Mouse (Mus musculus): ENCODE measurements around the gene Rplp2. TPM values are rescaled to one million over a fixed set of nuclear protein-coding genes. Genes with fewer than 3 reads are reported as not detected.

The Rplp2 gene
- polyA plus RNA-seq, 1 experiment from 2014 or later: 1,341 TPM

DNA sequence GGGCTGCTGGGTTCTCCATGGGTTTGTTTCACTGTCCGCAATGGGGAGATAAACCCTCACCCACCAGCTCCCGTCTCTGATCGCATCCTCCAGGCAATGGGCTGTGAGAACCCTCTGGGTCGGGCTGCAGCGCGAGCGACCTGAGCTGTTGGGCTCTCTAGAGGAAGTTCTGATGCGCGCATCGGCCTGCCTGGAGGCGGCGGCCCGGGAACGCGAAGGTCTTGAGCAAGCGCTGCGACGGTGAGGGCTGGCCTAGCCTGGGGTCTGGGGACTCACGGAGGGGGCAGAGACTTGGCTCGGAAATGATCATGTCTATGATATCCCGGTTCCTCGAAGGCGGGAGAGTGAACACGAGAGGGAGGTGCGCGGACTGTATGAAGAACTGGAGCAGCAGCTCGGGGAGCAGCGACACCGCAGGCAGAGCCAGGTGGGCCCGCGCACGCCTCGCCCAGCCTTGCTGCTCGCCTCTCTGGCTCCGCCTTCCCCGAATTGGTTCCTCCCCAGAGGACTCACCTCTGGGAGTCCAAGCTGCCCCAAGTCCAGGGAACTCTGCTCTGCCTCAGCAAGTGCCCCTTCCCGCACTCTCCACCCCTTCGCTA lies 17.5 kb downstream of the Rplp2 start:
- WGBS: 8% methylated on average over 38 of the region's 38 CpGs
- Histone ChIP-seq H3K9ac (0 out of 2 replicates have a peak overlapping the region, but pooled peaks have one; percentile 11), H3K4me1 (peaks cover 75% of the 10 kb centered on the region)

DNA sequence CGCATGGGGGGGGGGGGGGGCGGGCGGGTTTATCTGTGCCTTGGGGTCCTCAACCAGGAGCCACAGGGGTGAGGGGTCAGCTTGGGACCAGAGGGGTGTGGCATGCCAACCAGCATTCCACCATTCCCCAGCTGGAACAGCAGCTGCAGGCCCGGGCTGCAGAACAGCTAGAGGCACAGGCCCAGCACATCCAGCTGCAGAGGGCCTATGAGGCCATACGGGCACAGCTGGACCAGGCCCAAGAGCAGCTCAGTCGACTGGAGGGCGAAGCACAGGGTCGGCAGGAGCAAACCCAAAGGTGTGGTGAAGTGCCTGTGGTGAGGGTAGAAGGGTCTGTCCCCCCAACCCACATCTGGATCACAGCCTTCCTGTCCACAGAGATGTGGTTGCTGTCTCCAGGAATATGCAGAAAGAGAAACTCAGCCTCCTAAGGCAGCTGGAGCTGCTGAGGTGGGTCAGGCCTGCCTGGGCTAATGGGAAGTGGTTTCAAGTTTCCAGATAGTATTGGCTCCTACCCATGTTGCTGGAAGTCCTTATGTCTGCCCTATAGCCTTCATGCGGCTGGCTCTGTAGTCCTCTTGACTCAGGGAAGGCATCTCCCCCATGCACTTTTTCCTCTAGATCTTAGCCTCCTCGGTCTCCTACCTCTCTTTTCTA lies 18.3 kb downstream of the Rplp2 start:
- WGBS: 22% methylated on average over 10 of the region's 10 CpGs
- Histone ChIP-seq H3K4me2 (peak overlapping the region; percentile 44), H3K36me3 (peaks cover 14% of the 10 kb centered on the region), H3K4me1 (peaks cover 80% of the 10 kb centered on the region), H3K27ac (peak overlapping the region; percentile 59), H3K27me3 (peaks cover 47% of the 10 kb centered on the region), H3K9ac (0 out of 2 replicates have a peak overlapping the region, but pooled peaks have one; percentile 17), H3K4me3 (no peak overlapping the region), H3K9me3 (no peaks in the 10 kb centered on the region)
- no peak for ATAC-seq (ENCODE audit: insufficient number of reproducible peaks, low FRiP score, low TSS enrichment, low read depth)

More for the DNA sequence above, 17.5 kb downstream of the Rplp2 start:
- Histone ChIP-seq H3K4me2 (peak overlapping the region; percentile 44), H3K4me3 (peak overlapping the region; percentile 26), H3K36me3 (peaks cover 6% of the 10 kb centered on the region), H3K27me3 (peaks cover 54% of the 10 kb centered on the region), H3K9me3 (no peaks in the 10 kb centered on the region), H3K27ac (0 out of 2 replicates have a peak overlapping the region, but pooled peaks have one; percentile 23)
- no peak for ATAC-seq (ENCODE audit: insufficient number of reproducible peaks, low FRiP score, low TSS enrichment, low read depth)

DNA sequence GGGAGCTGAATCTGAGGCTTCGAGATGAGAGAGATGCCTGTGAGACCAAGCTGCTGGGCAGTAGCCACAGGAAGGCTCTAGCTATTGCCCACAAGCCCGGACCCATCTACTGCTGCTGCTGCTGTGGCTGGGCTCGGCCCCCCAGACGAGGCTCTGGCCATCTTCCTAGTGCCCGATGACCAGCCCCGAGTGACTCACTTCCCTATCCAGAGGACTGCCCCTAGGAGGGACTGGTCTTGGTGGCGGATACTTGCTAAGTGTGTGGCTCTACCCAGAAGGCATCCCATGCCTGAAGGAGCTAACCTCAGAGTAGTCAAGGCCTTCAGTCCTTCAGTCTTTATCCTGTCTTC lies 18.9 kb downstream of the Rplp2 start:
- H3K4me2 ChIP-seq: 0 out of 2 replicates have a peak overlapping the region, but pooled peaks have one; percentile 44
- WGBS: 74% methylated on average over 7 of the region's 7 CpGs
- ATAC-seq (ENCODE audit: insufficient number of reproducible peaks, low FRiP score, low TSS enrichment, low read depth): no peak
- peaks cover 42% of the 10 kb centered on the region for H3K27me3 ChIP-seq
- H3K4me3 ChIP-seq: no peak overlapping the region
- H3K9me3 ChIP-seq: no peaks in the 10 kb centered on the region
- peaks cover 19% of the 10 kb centered on the region for H3K36me3 ChIP-seq
- peaks cover 77% of the 10 kb centered on the region for H3K4me1 ChIP-seq
- peak overlapping the region; percentile 59 for H3K27ac ChIP-seq
- no peak overlapping the region for H3K9ac ChIP-seq

DNA sequence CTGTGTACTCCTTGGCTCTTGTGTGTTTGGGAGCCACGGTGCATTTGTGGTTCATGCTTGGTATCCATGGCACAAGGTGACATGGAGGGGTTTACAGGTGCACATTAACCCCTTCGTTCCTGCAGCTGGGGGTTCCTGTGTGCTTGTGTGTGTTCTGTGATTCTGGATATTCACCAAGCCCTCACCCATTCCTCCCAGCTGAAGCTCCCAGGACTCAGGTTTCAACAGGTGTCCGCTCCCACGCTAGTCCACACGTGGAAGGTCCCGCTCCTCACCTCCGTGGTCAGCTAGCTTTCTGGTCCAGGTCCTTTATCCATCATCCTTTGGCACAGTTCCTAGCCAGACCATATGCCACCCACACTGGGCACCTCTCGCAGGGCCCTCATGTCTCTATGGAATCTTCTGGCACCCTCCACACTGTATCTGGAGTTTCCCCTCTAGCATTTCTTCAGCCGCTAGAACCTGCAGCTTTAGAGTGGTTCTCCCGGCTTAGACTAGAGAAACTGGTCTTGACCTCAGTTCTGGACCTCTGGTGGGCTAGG lies 19.5 kb downstream of the Rplp2 start:
- H3K36me3 ChIP-seq: peaks cover 25% of the 10 kb centered on the region
- H3K27me3 ChIP-seq: peaks cover 37% of the 10 kb centered on the region
- no peak for ATAC-seq (ENCODE audit: insufficient number of reproducible peaks, low FRiP score, low TSS enrichment, low read depth)
- WGBS: 50% methylated on average over 10 of the region's 10 CpGs
- H3K4me1 ChIP-seq: peaks cover 72% of the 10 kb centered on the region
- H3K4me3 ChIP-seq: peak overlapping the region; percentile 73
- no peak overlapping the region for H3K9ac ChIP-seq
- H3K4me2 ChIP-seq: peak overlapping the region; percentile 75
- no peaks in the 10 kb centered on the region for H3K9me3 ChIP-seq
- peak overlapping the region; percentile 90; the same call in 1 of the 2 replicates for H3K27ac ChIP-seq

DNA sequence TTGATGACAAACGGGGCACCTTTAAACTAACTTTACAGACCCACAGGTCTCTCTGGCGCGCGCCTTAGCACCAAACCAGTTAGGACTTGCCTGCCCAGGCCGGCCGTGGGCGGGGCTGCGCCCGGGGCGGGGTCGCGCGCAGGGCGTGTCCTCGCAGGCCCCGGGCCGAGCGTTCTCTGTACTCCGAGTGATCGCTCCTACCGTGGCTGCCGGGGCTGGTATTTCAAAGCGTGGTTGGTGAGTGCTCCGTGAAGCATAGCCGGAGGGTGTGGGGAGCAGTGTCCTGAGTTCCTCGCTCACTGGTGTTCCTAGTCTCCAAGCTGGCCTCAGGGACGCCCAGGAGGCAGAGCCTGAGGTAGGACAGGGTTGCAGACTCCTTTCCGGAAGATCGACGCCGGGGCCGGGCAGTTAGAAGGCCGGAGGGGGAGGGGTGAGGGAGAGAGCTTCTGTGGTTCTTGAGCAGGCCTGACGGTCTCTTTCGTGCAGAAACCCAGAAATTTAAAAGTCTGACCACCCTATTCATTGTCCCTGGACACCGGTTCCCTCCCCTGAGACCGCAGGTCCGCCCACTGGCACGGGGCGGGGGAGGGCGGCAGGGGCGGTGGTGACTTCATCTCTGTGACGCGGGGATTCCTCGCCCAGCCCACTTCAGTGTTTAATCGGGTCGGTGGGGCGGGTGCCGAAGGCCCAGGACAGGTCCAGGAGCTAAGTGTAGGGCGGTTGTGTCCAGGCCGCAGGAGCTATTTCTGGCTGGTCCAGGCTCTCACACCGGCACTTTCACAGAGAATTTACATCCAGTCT lies 20.3 kb downstream of the Rplp2 start, which contains the start of gene Cd151:
TSS of gene Cd151 (plus strand) at position 163 of the 801 bp plus-strand sequence.
- WGBS: under 1% methylated on average over 52 of the region's 52 CpGs
- Histone ChIP-seq H3K36me3 (peaks cover 31% of the 10 kb centered on the region), H3K9ac (peak within 1 kb of the TSS; percentile 74), H3K27ac (peak within 1 kb of the TSS; percentile 90), H3K27me3 (peaks cover 29% of the 10 kb centered on the region), H3K4me3 (peak within 1 kb of the TSS; percentile 73), H3K4me2 (peak within 1 kb of the TSS; percentile 75), H3K9me3 (no peaks in the 10 kb centered on the region), H3K4me1 (peaks cover 65% of the 10 kb centered on the region)
- ATAC-seq (ENCODE audit: insufficient number of reproducible peaks, low FRiP score, low TSS enrichment, low read depth): peak; percentile 78

DNA sequence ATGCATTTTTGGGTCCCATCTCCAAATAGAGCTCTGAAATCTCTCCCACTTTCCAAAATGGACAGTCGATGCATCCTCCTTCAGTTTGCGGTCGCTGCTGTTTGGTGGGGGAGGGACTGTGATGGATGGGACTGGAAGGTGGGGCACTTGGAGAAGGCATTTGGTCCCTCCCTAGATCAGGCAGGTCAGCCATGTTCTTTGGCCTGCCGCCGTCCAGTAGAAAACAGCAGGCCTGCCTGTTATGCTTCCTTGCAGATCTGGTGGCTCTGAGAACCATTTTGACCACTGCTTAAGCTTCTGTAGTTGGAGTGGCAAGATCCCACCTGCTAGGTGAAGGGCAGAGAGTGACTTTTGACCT lies 21.0 kb downstream of the Rplp2 start:
- H3K9ac ChIP-seq: peak overlapping the region; percentile 74
- peaks cover 64% of the 10 kb centered on the region for H3K4me1 ChIP-seq
- 13% methylated on average over 5 of the region's 5 CpGs for WGBS
- H3K4me3 ChIP-seq: peak overlapping the region; percentile 73
- H3K27me3 ChIP-seq: peaks cover 23% of the 10 kb centered on the region
- ATAC-seq (ENCODE audit: insufficient number of reproducible peaks, low FRiP score, low TSS enrichment, low read depth): no peak
- peak overlapping the region; percentile 90 for H3K27ac ChIP-seq
- no peaks in the 10 kb centered on the region for H3K9me3 ChIP-seq
- peak overlapping the region; percentile 75 for H3K4me2 ChIP-seq
- H3K36me3 ChIP-seq: peaks cover 36% of the 10 kb centered on the region

DNA sequence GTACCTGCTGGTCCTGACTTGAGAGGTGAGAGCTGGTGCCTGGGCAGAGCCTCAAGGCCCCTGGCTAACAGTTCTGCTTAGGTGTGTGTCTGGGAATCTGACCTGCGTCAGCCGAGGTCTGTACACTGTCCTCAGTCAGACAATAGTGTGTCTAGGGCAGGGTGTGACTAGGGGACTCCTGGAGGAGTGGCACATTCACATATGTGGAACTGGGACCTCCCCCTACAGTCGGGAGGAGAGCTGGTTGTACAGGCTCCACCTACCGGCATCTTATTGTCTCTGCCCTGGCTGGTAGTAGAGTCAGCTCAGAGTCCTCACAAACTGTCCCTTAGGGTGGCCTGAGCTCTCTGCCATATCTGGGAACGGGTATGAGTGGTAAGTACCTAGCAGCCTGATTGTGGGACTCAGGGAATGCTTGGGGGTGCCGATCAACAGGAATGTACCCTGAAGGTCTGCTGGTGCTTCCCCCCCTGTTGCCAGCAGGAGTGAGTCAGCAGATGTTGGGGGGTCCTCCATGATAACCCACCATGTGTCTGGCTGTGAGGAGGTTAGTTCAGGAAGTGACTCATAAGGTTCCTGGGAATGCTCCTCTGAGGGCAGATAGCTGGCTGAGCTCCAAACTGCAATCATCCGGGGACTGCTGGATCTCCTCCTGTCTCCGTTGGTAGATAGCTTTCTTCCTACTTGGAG lies 21.5 kb downstream of the Rplp2 start:
- Histone ChIP-seq H3K36me3 (peaks cover 36% of the 10 kb centered on the region), H3K27ac (peak overlapping the region; percentile 90), H3K27me3 (peaks cover 18% of the 10 kb centered on the region), H3K4me3 (peak overlapping the region; percentile 73), H3K4me2 (peak overlapping the region; percentile 75), H3K9me3 (no peaks in the 10 kb centered on the region), H3K4me1 (peaks cover 65% of the 10 kb centered on the region), H3K9ac (peak overlapping the region; percentile 74)
- peak; percentile 31; the same call in 1 of the 2 replicates for ATAC-seq (ENCODE audit: insufficient number of reproducible peaks, low FRiP score, low TSS enrichment, low read depth)
- 11% methylated on average over 8 of the region's 8 CpGs for WGBS

DNA sequence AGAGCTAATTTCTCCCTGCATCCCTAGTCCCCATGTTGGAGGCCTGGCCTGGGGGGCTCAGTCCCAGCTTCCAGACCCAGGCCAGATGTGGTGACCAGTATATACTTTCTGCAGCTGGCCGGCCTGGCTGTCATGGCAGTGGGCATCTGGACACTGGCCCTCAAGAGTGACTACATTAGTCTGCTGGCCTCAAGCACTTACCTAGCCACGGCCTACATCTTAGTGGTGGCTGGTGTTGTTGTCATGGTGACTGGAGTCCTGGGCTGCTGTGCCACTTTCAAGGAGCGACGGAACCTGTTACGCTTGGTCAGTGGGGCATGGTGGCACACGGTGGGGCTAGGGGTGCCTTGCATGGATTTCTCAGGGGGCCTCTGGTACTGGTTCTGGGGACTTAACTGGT lies 22.2 kb downstream of the Rplp2 start:
- Histone ChIP-seq H3K9me3 (no peaks in the 10 kb centered on the region), H3K9ac (0 out of 2 replicates have a peak overlapping the region, but pooled peaks have one; percentile 3), H3K4me3 (peak overlapping the region; percentile 73), H3K4me2 (peak overlapping the region; percentile 75), H3K4me1 (peaks cover 65% of the 10 kb centered on the region), H3K27me3 (peaks cover 11% of the 10 kb centered on the region), H3K36me3 (peaks cover 36% of the 10 kb centered on the region), H3K27ac (peak overlapping the region; percentile 90)
- no peak for ATAC-seq (ENCODE audit: insufficient number of reproducible peaks, low FRiP score, low TSS enrichment, low read depth)
- WGBS: 82% methylated on average over 6 of the region's 6 CpGs

DNA sequence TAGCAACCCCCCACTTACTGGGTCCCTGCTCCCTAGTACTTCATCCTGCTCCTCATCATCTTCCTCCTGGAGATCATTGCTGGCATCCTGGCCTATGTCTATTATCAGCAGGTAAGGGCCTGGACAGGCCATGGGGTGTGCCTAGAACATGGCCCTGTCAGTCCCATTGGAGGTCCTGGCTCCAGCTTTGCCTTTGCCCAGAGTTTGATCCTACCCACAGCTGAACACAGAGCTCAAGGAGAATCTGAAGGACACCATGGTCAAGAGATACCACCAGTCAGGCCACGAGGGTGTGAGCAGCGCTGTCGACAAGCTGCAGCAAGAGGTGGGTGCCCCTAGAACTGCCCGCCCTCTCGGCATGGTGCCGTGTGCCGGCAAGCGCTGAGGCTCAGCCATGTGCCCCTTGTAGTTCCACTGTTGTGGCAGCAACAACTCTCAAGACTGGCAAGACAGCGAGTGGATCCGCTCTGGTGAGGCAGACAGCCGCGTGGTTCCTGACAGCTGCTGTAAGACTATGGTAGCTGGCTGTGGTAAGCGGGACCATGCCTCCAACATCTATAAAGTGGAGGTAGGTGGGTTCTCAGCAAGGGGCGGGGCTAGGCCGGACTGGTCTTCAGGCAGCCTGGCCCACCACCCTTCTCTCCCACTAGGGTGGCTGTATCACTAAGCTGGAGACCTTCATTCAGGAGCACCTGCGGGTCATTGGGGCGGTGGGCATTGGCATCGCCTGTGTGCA lies 22.9 kb downstream of the Rplp2 start:
- ATAC-seq (ENCODE audit: insufficient number of reproducible peaks, low FRiP score, low TSS enrichment, low read depth): no peak
- 88% methylated on average over 18 of the region's 18 CpGs for WGBS
- H3K4me3 ChIP-seq: no peak overlapping the region
- no peak overlapping the region for H3K27ac ChIP-seq
- H3K4me1 ChIP-seq: peaks cover 60% of the 10 kb centered on the region
- peaks cover 4% of the 10 kb centered on the region; the same call in 1 of the 2 replicates for H3K27me3 ChIP-seq
- H3K9ac ChIP-seq: no peak overlapping the region
- no peaks in the 10 kb centered on the region for H3K9me3 ChIP-seq
- no peak overlapping the region for H3K4me2 ChIP-seq
- peaks cover 36% of the 10 kb centered on the region for H3K36me3 ChIP-seq

DNA sequence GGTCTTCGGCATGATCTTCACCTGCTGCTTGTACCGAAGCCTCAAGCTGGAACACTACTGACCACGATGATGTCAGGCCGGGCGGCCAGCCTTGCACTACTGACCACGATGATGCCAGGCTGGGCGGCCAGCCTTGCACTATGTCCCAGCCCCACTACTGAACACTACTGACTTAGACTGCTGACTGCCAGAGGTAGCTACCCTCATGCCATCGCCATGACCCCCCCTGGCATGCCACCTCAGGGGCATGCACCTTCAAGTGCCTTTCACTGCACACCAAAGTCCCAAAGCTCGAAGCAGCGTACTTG lies 23.4 kb downstream of the Rplp2 start:
- H3K27me3 ChIP-seq: peaks cover 1% of the 10 kb centered on the region; the same call in 1 of the 2 replicates
- no peak overlapping the region for H3K27ac ChIP-seq
- peaks cover 59% of the 10 kb centered on the region for H3K4me1 ChIP-seq
- H3K9me3 ChIP-seq: no peaks in the 10 kb centered on the region
- peaks cover 36% of the 10 kb centered on the region for H3K36me3 ChIP-seq
- no peak overlapping the region for H3K4me3 ChIP-seq
- no peak for ATAC-seq (ENCODE audit: insufficient number of reproducible peaks, low FRiP score, low TSS enrichment, low read depth)
- no peak overlapping the region for H3K4me2 ChIP-seq
- H3K9ac ChIP-seq: no peak overlapping the region
- 92% methylated on average over 10 of the region's 10 CpGs for WGBS

DNA sequence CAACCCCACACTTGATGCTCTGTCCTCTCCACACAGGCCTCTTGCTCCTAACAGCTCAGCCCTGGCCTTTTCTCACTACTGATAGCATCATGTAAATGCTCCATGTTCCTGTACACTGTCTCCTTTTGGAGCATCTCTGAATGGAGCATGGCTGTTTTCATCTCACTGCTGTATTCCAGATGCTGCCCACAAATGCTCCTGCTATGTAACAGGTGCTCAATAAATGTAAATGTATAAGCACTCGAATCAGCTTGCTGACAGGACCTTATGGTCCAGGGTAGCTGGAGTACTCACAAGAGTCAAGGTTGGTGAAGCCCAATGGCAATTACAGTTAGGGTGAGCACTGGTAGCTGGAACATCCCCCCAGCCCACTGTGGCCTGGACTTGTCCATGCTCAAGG lies 24.1 kb downstream of the Rplp2 start:
- peaks cover 60% of the 10 kb centered on the region for H3K4me1 ChIP-seq
- no peak overlapping the region for H3K4me3 ChIP-seq
- 70% methylated on average over 1 of the region's 1 CpGs for WGBS
- ATAC-seq (ENCODE audit: insufficient number of reproducible peaks, low FRiP score, low TSS enrichment, low read depth): no peak
- no peak overlapping the region for H3K9ac ChIP-seq
- no peak overlapping the region for H3K27ac ChIP-seq
- no peak overlapping the region for H3K4me2 ChIP-seq
- H3K27me3 ChIP-seq: no peaks in the 10 kb centered on the region
- no peaks in the 10 kb centered on the region for H3K9me3 ChIP-seq
- peaks cover 36% of the 10 kb centered on the region for H3K36me3 ChIP-seq

Data from limb, embryonic 15.5 days (tissue).